Comparison of ENCODE assay signal across 9 mouse cellular contexts in the genomic region with DNA sequence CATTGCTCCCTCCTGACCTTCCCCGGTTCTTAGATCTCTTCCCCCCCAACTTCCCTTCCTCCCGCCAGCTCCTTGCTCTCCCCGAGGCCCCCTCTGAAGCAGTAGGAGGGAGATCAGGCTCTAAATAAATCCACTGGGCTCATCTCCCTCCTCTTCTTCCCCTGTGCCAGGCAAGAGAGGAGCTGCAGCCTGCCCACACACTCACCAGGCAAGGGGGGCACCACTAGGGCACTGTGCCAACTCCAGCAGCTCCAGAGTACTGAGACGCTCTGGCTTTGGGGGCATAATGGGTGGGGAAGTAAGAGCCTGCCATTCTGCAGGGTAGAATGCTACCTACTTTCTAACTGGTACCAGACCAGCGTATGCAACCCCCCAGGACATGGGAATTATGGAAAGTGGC. TPM values are rescaled to one million over a fixed set of nuclear protein-coding genes. Genes with fewer than 3 reads are reported as not detected.
DNase-seq lines count a peak whose midpoint lies in the region; ATAC-seq and TF ChIP-seq lines count a peak whose summit lies in the region.
"Had no signal": no experiment of that assay in that cellular context is flagged by ENCODE, and none has a peak within 500 bp of the region (broad histone marks: within the 10 kb centered on the region; RNA-seq: fewer than 3 reads in every experiment).

No protein-coding gene starts in this region.

- H3K27ac ChIP-seq in kidney, postnatal 0 days, result no peak overlapping the region
- H3K27ac ChIP-seq in embryonic facial prominence, embryonic 15.5 days (replicated peaks), result no peak overlapping the region
- no peak overlapping the region for H3K27ac ChIP-seq in hindbrain, postnatal 0 days
- H3K27ac ChIP-seq in midbrain, postnatal 0 days (ENCODE audit: low read depth, low read length), result 0 out of 2 replicates have a peak overlapping the region, but pooled peaks have one; percentile 98
- H3K27ac ChIP-seq in heart, embryonic 11.5 days (ENCODE audit: low read depth, low read length), result no peak overlapping the region

- H3K4me2 ChIP-seq in kidney, postnatal 0 days (ENCODE audit: low read length), result 0 out of 2 replicates have a peak overlapping the region, but pooled peaks have one; percentile 85
- H3K4me2 ChIP-seq in embryonic facial prominence, embryonic 15.5 days (replicated peaks), result peak overlapping the region; percentile 87
- H3K4me2 ChIP-seq in hindbrain, postnatal 0 days (ENCODE audit: low read depth, low read length), result peak overlapping the region; percentile 72
- H3K4me2 ChIP-seq in midbrain, postnatal 0 days (ENCODE audit: low read depth, low read length, poor library complexity, severe bottlenecking), result peak overlapping the region; percentile 88
- H3K4me2 ChIP-seq in heart, embryonic 11.5 days, result no peak overlapping the region

- H3K4me1 ChIP-seq in kidney, postnatal 0 days (replicated peaks; ENCODE audit: insufficient read depth, low read length), result peaks cover 21% of the 10 kb centered on the region
- peaks cover 51% of the 10 kb centered on the region for H3K4me1 ChIP-seq in embryonic facial prominence, embryonic 15.5 days
- H3K4me1 ChIP-seq in hindbrain, postnatal 0 days (ENCODE audit: insufficient read depth, low read length), result peaks cover 25% of the 10 kb centered on the region
- H3K4me1 ChIP-seq in midbrain, postnatal 0 days (ENCODE audit: insufficient read depth, low read length), result peaks cover 17% of the 10 kb centered on the region
- peaks cover 17% of the 10 kb centered on the region for H3K4me1 ChIP-seq in heart, embryonic 11.5 days (ENCODE audit: control insufficient read depth, insufficient read depth, low read length)

- H3K9me3 ChIP-seq in kidney, postnatal 0 days (replicated peaks; ENCODE audit: low read length), result no peaks in the 10 kb centered on the region
- H3K9me3 ChIP-seq in embryonic facial prominence, embryonic 15.5 days (replicated peaks), result no peaks in the 10 kb centered on the region
- H3K9me3 ChIP-seq in hindbrain, postnatal 0 days (ENCODE audit: low read length), result no peaks in the 10 kb centered on the region
- H3K9me3 ChIP-seq in midbrain, postnatal 0 days (ENCODE audit: low read length), result no peaks in the 10 kb centered on the region
- H3K9me3 ChIP-seq in heart, embryonic 11.5 days (replicated peaks; ENCODE audit: control insufficient read depth, low read length), result no peaks in the 10 kb centered on the region

- H3K4me3 ChIP-seq in kidney, postnatal 0 days (replicated peaks; ENCODE audit: low read depth, low read length), result no peak overlapping the region
- 0 out of 2 replicates have a peak overlapping the region, but pooled peaks have one; percentile 75 for H3K4me3 ChIP-seq in embryonic facial prominence, embryonic 15.5 days (replicated peaks)
- H3K4me3 ChIP-seq in hindbrain, postnatal 0 days (ENCODE audit: low read length), result peak overlapping the region; percentile 69
- H3K4me3 ChIP-seq in midbrain, postnatal 0 days (ENCODE audit: low read depth, low read length), result peak overlapping the region; percentile 68
- H3K4me3 ChIP-seq in heart, embryonic 11.5 days (ENCODE audit: low read depth, low read length), result no peak overlapping the region

- H3K9ac ChIP-seq in kidney, postnatal 0 days (ENCODE audit: low read depth, low read length), result no peak overlapping the region
- no peak overlapping the region for H3K9ac ChIP-seq in embryonic facial prominence, embryonic 15.5 days
- peak overlapping the region; percentile 83 for H3K9ac ChIP-seq in hindbrain, postnatal 0 days (replicated peaks; ENCODE audit: low read length)
- peak overlapping the region; percentile 93 for H3K9ac ChIP-seq in midbrain, postnatal 0 days (replicated peaks; ENCODE audit: low read length, poor library complexity, severe bottlenecking)
- no peak overlapping the region for H3K9ac ChIP-seq in heart, embryonic 11.5 days (ENCODE audit: low read depth, low read length)

- 0 out of 2 replicates have a peak, but pooled peaks cover 3% of the 10 kb centered on the region for H3K27me3 ChIP-seq in kidney, postnatal 0 days (ENCODE audit: insufficient read depth, low read length)
- peaks cover 6% of the 10 kb centered on the region; the same call in 1 of the 2 replicates for H3K27me3 ChIP-seq in embryonic facial prominence, embryonic 15.5 days
- no peaks in the 10 kb centered on the region for H3K27me3 ChIP-seq in hindbrain, postnatal 0 days (ENCODE audit: insufficient read depth, low read length)
- H3K27me3 ChIP-seq in midbrain, postnatal 0 days (ENCODE audit: insufficient read depth, low read length), result no peaks in the 10 kb centered on the region
- peaks cover 46% of the 10 kb centered on the region for H3K27me3 ChIP-seq in heart, embryonic 11.5 days (ENCODE audit: control insufficient read depth, insufficient read depth, low read length)

- WGBS in kidney, postnatal 0 days, result 55% methylated on average over 5 of the region's 5 CpGs
- 34% methylated on average over 5 of the region's 5 CpGs for WGBS in embryonic facial prominence, embryonic 15.5 days
- WGBS in hindbrain, postnatal 0 days, result 17% methylated on average over 5 of the region's 5 CpGs
- WGBS in midbrain, postnatal 0 days, result 26% methylated on average over 5 of the region's 5 CpGs
- WGBS in heart, embryonic 11.5 days (ENCODE audit: insufficient replicate concordance), result 52% methylated on average over 5 of the region's 5 CpGs

- H3K36me3 ChIP-seq in kidney, postnatal 0 days (ENCODE audit: insufficient read depth, low read length), result no peaks in the 10 kb centered on the region
- H3K36me3 ChIP-seq in embryonic facial prominence, embryonic 15.5 days, result peaks cover 22% of the 10 kb centered on the region
- peaks cover 12% of the 10 kb centered on the region; the same call in 1 of the 2 replicates for H3K36me3 ChIP-seq in hindbrain, postnatal 0 days (ENCODE audit: insufficient read depth, low read length)
- peaks cover 14% of the 10 kb centered on the region for H3K36me3 ChIP-seq in midbrain, postnatal 0 days (ENCODE audit: insufficient read depth, low read length)
- no peaks in the 10 kb centered on the region for H3K36me3 ChIP-seq in heart, embryonic 11.5 days (ENCODE audit: control insufficient read depth, insufficient read depth, low read length)

- no peak for ATAC-seq in kidney, postnatal 0 days (replicated peaks; ENCODE audit: low FRiP score, low read depth)
- ATAC-seq in embryonic facial prominence, embryonic 15.5 days (ENCODE audit: insufficient number of reproducible peaks, low FRiP score, low TSS enrichment, low read depth), result no peak
- ATAC-seq in hindbrain, postnatal 0 days, result no peak
- no peak for ATAC-seq in midbrain, postnatal 0 days (ENCODE audit: low FRiP score)
- no peak for ATAC-seq in megakaryocyte progenitor cell, adult 5-6 weeks (replicated peaks; ENCODE audit: poor library complexity)
- ATAC-seq in heart, embryonic 11.5 days (replicated peaks; ENCODE audit: insufficient number of reproducible peaks, low FRiP score, low TSS enrichment), result no peak

- no peak for DNase-seq in kidney, postnatal 0 days (ENCODE audit: low spot score)
- DNase-seq in kidney, postnatal 36 days, result no peak
- peak; percentile 66 for DNase-seq in hindbrain, postnatal 0 days (ENCODE audit: low spot score)
- peak; percentile 57 for DNase-seq in midbrain, postnatal 0 days (ENCODE audit: low spot score)
- no peak for DNase-seq in Muller cell, postnatal 12 days (ENCODE audit: inconsistent ontology term)

- no peak for TF ChIP-seq CTCF in kidney, postnatal 0 days (IDR thresholded peaks at IDR 0.05; ENCODE audit: low read depth)
- TF ChIP-seq CTCF in hindbrain, postnatal 0 days (IDR thresholded peaks at IDR 0.05; ENCODE audit: low read depth), result no peak
- TF ChIP-seq CTCF in midbrain, postnatal 0 days (IDR thresholded peaks at IDR 0.05), result no peak

RNA-seq across cellular contexts. Expression of gene Cacnb3, which starts 5.9 kb away (rescaled TPM):
- polyA plus RNA-seq in kidney, postnatal 0 days (2015; fragmentation: Nextera tagmentation; extraction: Ambion mirVana), result 19.8 and 22.4 TPM in 2 replicates
- polyA plus RNA-seq in embryonic facial prominence, embryonic 15.5 days (2015; fragmentation: Nextera tagmentation; extraction: Ambion mirVana), result 45.7 and 48.2 TPM in 2 replicates
- 166 and 183 TPM in 2 replicates for total RNA-seq in hindbrain, postnatal 0 days (2014; rRNA removed)
- polyA plus RNA-seq in hindbrain, postnatal 0 days (2015; fragmentation: Nextera tagmentation; extraction: Ambion mirVana), result 75.0 and 83.1 TPM in 2 replicates
- total RNA-seq in midbrain, postnatal 0 days (2014; rRNA removed), result 211 and 239 TPM in 2 replicates
- polyA plus RNA-seq in midbrain, postnatal 0 days (2015; fragmentation: Nextera tagmentation; extraction: Ambion mirVana), result 150 and 155 TPM in 2 replicates
- not detected in 2 replicates for total RNA-seq in megakaryocyte progenitor cell, adult 5-6 weeks (2015)
- total RNA-seq in megakaryocyte progenitor cell, adult 5-6 weeks (2017), result not detected in 2 replicates
- polyA plus RNA-seq in heart, embryonic 11.5 days (2014; fragmentation: Nextera tagmentation; extraction: Ambion mirVana), result 9.8 and 9.9 TPM in 2 replicates
- total RNA-seq: granulocyte monocyte progenitor cell, adult 5-6 weeks had no signal

RNA-seq across cellular contexts. Expression of gene Ddx23, which starts 26.2 kb away (rescaled TPM):
- polyA plus RNA-seq in kidney, postnatal 0 days (2015; fragmentation: Nextera tagmentation; extraction: Ambion mirVana), result 14.6 and 17.6 TPM in 2 replicates
- polyA plus RNA-seq in embryonic facial prominence, embryonic 15.5 days (2015; fragmentation: Nextera tagmentation; extraction: Ambion mirVana), result 25.1 and 27.9 TPM in 2 replicates
- total RNA-seq in hindbrain, postnatal 0 days (2014; rRNA removed), result 52.9 and 68.7 TPM in 2 replicates
- polyA plus RNA-seq in hindbrain, postnatal 0 days (2015; fragmentation: Nextera tagmentation; extraction: Ambion mirVana), result 20.1 and 23.4 TPM in 2 replicates
- 46.7 and 50.5 TPM in 2 replicates for total RNA-seq in midbrain, postnatal 0 days (2014; rRNA removed)
- polyA plus RNA-seq in midbrain, postnatal 0 days (2015; fragmentation: Nextera tagmentation; extraction: Ambion mirVana), result 14.0 and 20.5 TPM in 2 replicates
- 22.1 and 25.0 TPM in 2 replicates for total RNA-seq in megakaryocyte progenitor cell, adult 5-6 weeks (2015)
- total RNA-seq in megakaryocyte progenitor cell, adult 5-6 weeks (2017), result 88.0 and 121 TPM in 2 replicates
- polyA plus RNA-seq in heart, embryonic 11.5 days (2014; fragmentation: Nextera tagmentation; extraction: Ambion mirVana), result 11.2 and 19.6 TPM in 2 replicates

RNA-seq across cellular contexts. Expression of gene Adcy6, which starts 26.6 kb away (rescaled TPM):
- 16.8 and 17.0 TPM in 2 replicates for polyA plus RNA-seq in kidney, postnatal 0 days (2015; fragmentation: Nextera tagmentation; extraction: Ambion mirVana)
- 18.1 and 19.6 TPM in 2 replicates for polyA plus RNA-seq in embryonic facial prominence, embryonic 15.5 days (2015; fragmentation: Nextera tagmentation; extraction: Ambion mirVana)
- 35.1 and 43.2 TPM in 2 replicates for total RNA-seq in hindbrain, postnatal 0 days (2014; rRNA removed)
- polyA plus RNA-seq in hindbrain, postnatal 0 days (2015; fragmentation: Nextera tagmentation; extraction: Ambion mirVana), result 5.8 and 6.2 TPM in 2 replicates
- total RNA-seq in midbrain, postnatal 0 days (2014; rRNA removed), result 38.0 and 40.3 TPM in 2 replicates
- 5.5 and 7.2 TPM in 2 replicates for polyA plus RNA-seq in midbrain, postnatal 0 days (2015; fragmentation: Nextera tagmentation; extraction: Ambion mirVana)
- 2.2 and 3.1 TPM in 2 replicates for total RNA-seq in megakaryocyte progenitor cell, adult 5-6 weeks (2015)
- total RNA-seq in megakaryocyte progenitor cell, adult 5-6 weeks (2017), result 6.7 and 7.7 TPM in 2 replicates
- polyA plus RNA-seq in heart, embryonic 11.5 days (2014; fragmentation: Nextera tagmentation; extraction: Ambion mirVana), result 24.5 and 34.8 TPM in 2 replicates

RNA-seq across cellular contexts. Expression of gene Rnd1, which starts 40.7 kb away (rescaled TPM):
- 0.50 and 0.66 TPM in 2 replicates for polyA plus RNA-seq in kidney, postnatal 0 days (2015; fragmentation: Nextera tagmentation; extraction: Ambion mirVana)
- polyA plus RNA-seq in embryonic facial prominence, embryonic 15.5 days (2015; fragmentation: Nextera tagmentation; extraction: Ambion mirVana), result 0.60 and 1.1 TPM in 2 replicates
- total RNA-seq in hindbrain, postnatal 0 days (2014; rRNA removed), result 22.3 and 26.7 TPM in 2 replicates
- 16.2 and 16.3 TPM in 2 replicates for polyA plus RNA-seq in hindbrain, postnatal 0 days (2015; fragmentation: Nextera tagmentation; extraction: Ambion mirVana)
- total RNA-seq in midbrain, postnatal 0 days (2014; rRNA removed), result 34.5 and 42.9 TPM in 2 replicates
- polyA plus RNA-seq in midbrain, postnatal 0 days (2015; fragmentation: Nextera tagmentation; extraction: Ambion mirVana), result 20.7 and 24.9 TPM in 2 replicates
- 1.1 and 1.7 TPM in 2 replicates for total RNA-seq in megakaryocyte progenitor cell, adult 5-6 weeks (2015)
- total RNA-seq in megakaryocyte progenitor cell, adult 5-6 weeks (2017), result 3.3 and 3.5 TPM in 2 replicates
- 1.2 and 1.6 TPM in 2 replicates for polyA plus RNA-seq in heart, embryonic 11.5 days (2014; fragmentation: Nextera tagmentation; extraction: Ambion mirVana)

Comparison
In these comparisons a context has a peak if more than half of its experiments do, and no peak if none do; other contexts are left out.
1. DNase-seq: peak in hindbrain, postnatal 0 days (single experiment) and midbrain, postnatal 0 days (single experiment); none in kidney, postnatal 0 days (single experiment), kidney, postnatal 36 days (0 of 2) and Muller cell, postnatal 12 days (single experiment).
2. H3K4me3 ChIP-seq: peak in embryonic facial prominence, embryonic 15.5 days (single experiment), hindbrain, postnatal 0 days (single experiment) and midbrain, postnatal 0 days (single experiment); none in kidney, postnatal 0 days (single experiment) and heart, embryonic 11.5 days (single experiment).
3. H3K9ac ChIP-seq: peak in hindbrain, postnatal 0 days (single experiment) and midbrain, postnatal 0 days (single experiment); none in kidney, postnatal 0 days (single experiment), embryonic facial prominence, embryonic 15.5 days (single experiment) and heart, embryonic 11.5 days (single experiment).